Mouse (Mus musculus) CH12.LX (cell line): ENCODE measurements around the gene Pvr.

Experiments
- CTCF ChIP-seq, 2 experiments: IDR thresholded peaks in 1 of 2; conservative IDR thresholded peaks in 1 of 2; 2 replicates each; pipeline ENCODE4 v1.5.1; 2011 to 2012; ENCODE audit warnings: low read depth in 2 of 2, low read length in 2 of 2, improper control_type of control experiment in 1 of 2, inconsistent platforms in 1 of 2, mild to moderate bottlenecking in 1 of 2, moderate library complexity in 1 of 2
- USF2 ChIP-seq: conservative IDR thresholded peaks from 2 replicates; pipeline ENCODE4 v1.6.1; 2011; ENCODE audit warnings: low read depth, low read length, improper control_type of control experiment

DNA sequence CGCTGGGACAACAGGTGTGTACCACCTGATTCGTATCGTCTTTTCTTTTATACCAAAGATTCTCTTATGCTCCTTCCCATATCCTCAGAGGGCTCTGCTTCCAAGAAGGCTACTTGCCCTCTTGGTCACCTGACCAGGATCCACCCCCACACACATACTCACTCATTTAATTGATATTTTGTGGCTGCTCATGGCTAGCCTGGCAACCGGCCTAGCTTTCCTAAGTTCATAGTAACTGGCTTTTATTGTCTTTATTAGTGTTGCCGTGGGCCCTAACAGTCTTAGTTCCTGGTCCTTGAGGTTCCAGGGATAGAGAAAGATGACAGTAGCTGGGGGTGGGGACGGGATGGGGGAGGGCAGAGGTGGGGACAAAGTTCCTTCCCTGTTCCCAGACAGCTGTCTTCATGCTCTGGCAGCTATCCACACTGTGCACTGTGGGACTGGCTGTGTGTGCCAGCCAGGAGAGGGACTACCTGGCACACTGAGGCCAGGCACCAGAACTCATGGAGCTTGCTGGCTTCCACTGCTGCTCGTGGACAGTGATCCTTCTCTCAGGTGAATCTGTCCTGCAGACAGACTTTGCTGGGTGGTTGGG, 44.1 kb upstream of the Pvr start, which contains the start of gene Ceacam20:
- TF ChIP-seq USF2, result no peak
- no peak for TF ChIP-seq CTCF (conservative IDR thresholded peaks at IDR 0.05 in 1 of 2, IDR thresholded peaks at IDR 0.05 in 1 of 2; ENCODE audit: low read depth in 2 of 2, low read length in 2 of 2)
